Mouse (Mus musculus): ENCODE results near the gene Tnfrsf8.

GRCm38 (mm10) chr4:145263583-145263982 lies 51.4 kb downstream of the Tnfrsf8 start:
- TF ChIP-seq POLR2A (IDR thresholded peaks at IDR 0.05; ENCODE audit: extremely low read depth, insufficient read depth, low read length) (no peak), CTCF (IDR thresholded peaks at IDR 0.05; ENCODE audit: low read depth, low read length) (no peak)

Data from liver, adult 2 months (tissue).